Mouse (Mus musculus): ENCODE measurements around the gene Ets2. TPM values are rescaled to one million over a fixed set of nuclear protein-coding genes. Genes with fewer than 3 reads are reported as not detected.

Gene Ets2
- polyA plus RNA-seq, 1 experiment from 2014 or later: 47.9 TPM

- H3K4me2 ChIP-seq (replicated peaks): no peak overlapping the region
- H3K27me3 ChIP-seq: no peaks in the 10 kb centered on the region
- H3K9me3 ChIP-seq (replicated peaks): no peaks in the 10 kb centered on the region; the same call in 1 of the 2 replicates
- H3K9ac ChIP-seq: no peak overlapping the region
- no peak for ATAC-seq (ENCODE audit: low FRiP score)
- no peak overlapping the region for H3K4me3 ChIP-seq
- H3K27ac ChIP-seq: no peak overlapping the region
- 94% methylated on average over 6 of the region's 6 CpGs for WGBS
- no peaks in the 10 kb centered on the region for H3K4me1 ChIP-seq
- peaks cover 80% of the 10 kb centered on the region for H3K36me3 ChIP-seq
These were observed 15.8 kb downstream of the Ets2 start for GRCm38 (mm10) chr16:95717631-95718030.

- H3K9ac ChIP-seq: no peak overlapping the region
- no peaks in the 10 kb centered on the region for H3K4me1 ChIP-seq
- no peak for ATAC-seq (ENCODE audit: low FRiP score)
- H3K9me3 ChIP-seq (replicated peaks): peaks cover under 1% of the 10 kb centered on the region; the same call in 1 of the 2 replicates
- H3K36me3 ChIP-seq: peaks cover 80% of the 10 kb centered on the region
- 97% methylated on average over 4 of the region's 4 CpGs for WGBS
- H3K27ac ChIP-seq: no peak overlapping the region
- no peak overlapping the region for H3K4me3 ChIP-seq
- H3K27me3 ChIP-seq: no peaks in the 10 kb centered on the region
- H3K4me2 ChIP-seq (replicated peaks): no peak overlapping the region
These were observed 16.2 kb downstream of the Ets2 start for GRCm38 (mm10) chr16:95718119-95718518.

GRCm38 (mm10) chr16:95720532-95720931 is 18.7 kb downstream of the Ets2 start:
- Histone ChIP-seq H3K4me2 (replicated peaks) (no peak overlapping the region), H3K9ac (no peak overlapping the region), H3K27ac (no peak overlapping the region), H3K4me1 (no peaks in the 10 kb centered on the region), H3K4me3 (no peak overlapping the region), H3K36me3 (peaks cover 60% of the 10 kb centered on the region), H3K27me3 (no peaks in the 10 kb centered on the region), H3K9me3 (replicated peaks) (peaks cover 2% of the 10 kb centered on the region; the same call in 1 of the 2 replicates)
- ATAC-seq (ENCODE audit: low FRiP score): no peak
- 91% methylated on average over 8 of the region's 8 CpGs for WGBS

GRCm38 (mm10) chr16:95724251-95724650 is 22.4 kb downstream of the Ets2 start:
- Histone ChIP-seq H3K9ac (no peak overlapping the region), H3K4me1 (no peaks in the 10 kb centered on the region), H3K27me3 (no peaks in the 10 kb centered on the region), H3K9me3 (replicated peaks) (peaks cover 2% of the 10 kb centered on the region; the same call in 1 of the 2 replicates), H3K4me3 (no peak overlapping the region), H3K4me2 (replicated peaks) (no peak overlapping the region), H3K27ac (no peak overlapping the region), H3K36me3 (peaks cover 23% of the 10 kb centered on the region)
- 92% methylated on average over 2 of the region's 2 CpGs for whole genome bisulfite sequencing
- ATAC-seq (ENCODE audit: low FRiP score): no peak

GRCm38 (mm10) chr16:95724776-95725175 is 22.9 kb downstream of the Ets2 start:
- 87% methylated on average over 5 of the region's 5 CpGs for WGBS
- H3K4me2 ChIP-seq (replicated peaks): no peak overlapping the region
- ATAC-seq (ENCODE audit: low FRiP score): no peak
- no peak overlapping the region for H3K4me3 ChIP-seq
- no peaks in the 10 kb centered on the region for H3K27me3 ChIP-seq
- H3K27ac ChIP-seq: no peak overlapping the region
- no peak overlapping the region for H3K9ac ChIP-seq
- H3K4me1 ChIP-seq: no peaks in the 10 kb centered on the region
- H3K36me3 ChIP-seq: peaks cover 18% of the 10 kb centered on the region
- peaks cover 2% of the 10 kb centered on the region; the same call in 1 of the 2 replicates for H3K9me3 ChIP-seq (replicated peaks)

GRCm38 (mm10) chr16:95726802-95727201 is 24.9 kb downstream of the Ets2 start:
- Histone ChIP-seq H3K36me3 (no peaks in the 10 kb centered on the region), H3K9ac (no peak overlapping the region), H3K27ac (no peak overlapping the region), H3K4me1 (no peaks in the 10 kb centered on the region), H3K4me3 (no peak overlapping the region), H3K27me3 (no peaks in the 10 kb centered on the region), H3K4me2 (replicated peaks) (no peak overlapping the region), H3K9me3 (replicated peaks) (0 out of 2 replicates have a peak, but pooled peaks cover 2% of the 10 kb centered on the region)
- ATAC-seq (ENCODE audit: low FRiP score): no peak
- 88% methylated on average over 4 of the region's 4 CpGs for WGBS

- Histone ChIP-seq H3K9ac (no peak overlapping the region), H3K27ac (no peak overlapping the region), H3K4me2 (replicated peaks) (no peak overlapping the region)
These were observed 26.9 kb downstream of the Ets2 start for GRCm38 (mm10) chr16:95728453-95729435.

GRCm38 (mm10) chr16:95729775-95730174 is 27.9 kb downstream of the Ets2 start:
- Histone ChIP-seq H3K9me3 (replicated peaks) (no peaks in the 10 kb centered on the region), H3K4me2 (replicated peaks) (no peak overlapping the region), H3K9ac (no peak overlapping the region), H3K36me3 (no peaks in the 10 kb centered on the region), H3K4me1 (no peaks in the 10 kb centered on the region), H3K4me3 (no peak overlapping the region), H3K27ac (no peak overlapping the region), H3K27me3 (no peaks in the 10 kb centered on the region)
- WGBS: 64% methylated on average over 6 of the region's 6 CpGs
- ATAC-seq (ENCODE audit: low FRiP score): no peak

More at GRCm38 (mm10) chr16:95728453-95729435, 26.9 kb downstream of the Ets2 start:
- Histone ChIP-seq H3K36me3 (no peaks in the 10 kb centered on the region), H3K9me3 (replicated peaks) (no peaks in the 10 kb centered on the region), H3K4me1 (no peaks in the 10 kb centered on the region), H3K27me3 (no peaks in the 10 kb centered on the region), H3K4me3 (no peak overlapping the region)
- ATAC-seq (ENCODE audit: low FRiP score): no peak
- WGBS: 77% methylated on average over 10 of the region's 10 CpGs

GRCm38 (mm10) chr16:95734785-95735184 is 32.9 kb downstream of the Ets2 start:
- H3K9me3 ChIP-seq (replicated peaks): no peaks in the 10 kb centered on the region
- WGBS: 83% methylated on average over 2 of the region's 2 CpGs
- no peak overlapping the region for H3K4me2 ChIP-seq (replicated peaks)
- H3K4me1 ChIP-seq: 0 out of 2 replicates have a peak, but pooled peaks cover 2% of the 10 kb centered on the region
- ATAC-seq (ENCODE audit: low FRiP score): no peak
- H3K4me3 ChIP-seq: no peak overlapping the region
- H3K27ac ChIP-seq: no peak overlapping the region
- no peaks in the 10 kb centered on the region for H3K27me3 ChIP-seq
- H3K36me3 ChIP-seq: no peaks in the 10 kb centered on the region
- no peak overlapping the region for H3K9ac ChIP-seq

- Histone ChIP-seq H3K27ac (no peak overlapping the region), H3K4me2 (replicated peaks) (no peak overlapping the region), H3K9ac (no peak overlapping the region), H3K27me3 (no peaks in the 10 kb centered on the region), H3K4me1 (0 out of 2 replicates have a peak, but pooled peaks cover 2% of the 10 kb centered on the region), H3K9me3 (replicated peaks) (no peaks in the 10 kb centered on the region), H3K36me3 (no peaks in the 10 kb centered on the region), H3K4me3 (no peak overlapping the region)
- no peak for ATAC-seq (ENCODE audit: low FRiP score)
These were observed 34.2 kb downstream of the Ets2 start for GRCm38 (mm10) chr16:95736059-95736458.

- H3K9ac ChIP-seq: no peak overlapping the region
- no peaks in the 10 kb centered on the region for H3K27me3 ChIP-seq
- no peak for ATAC-seq (ENCODE audit: low FRiP score)
- no peak overlapping the region for H3K4me2 ChIP-seq (replicated peaks)
- no peak overlapping the region for H3K4me3 ChIP-seq
- H3K36me3 ChIP-seq: no peaks in the 10 kb centered on the region
- WGBS: 84% methylated on average over 6 of the region's 6 CpGs
- 0 out of 2 replicates have a peak, but pooled peaks cover 2% of the 10 kb centered on the region for H3K4me1 ChIP-seq
- no peaks in the 10 kb centered on the region for H3K9me3 ChIP-seq (replicated peaks)
- no peak overlapping the region for H3K27ac ChIP-seq
These were observed 34.6 kb downstream of the Ets2 start for GRCm38 (mm10) chr16:95736470-95736869.

GRCm38 (mm10) chr16:95739522-95739921 is 37.6 kb downstream of the Ets2 start:
- Histone ChIP-seq H3K9ac (no peak overlapping the region), H3K4me2 (replicated peaks) (no peak overlapping the region), H3K4me1 (0 out of 2 replicates have a peak, but pooled peaks cover 2% of the 10 kb centered on the region), H3K9me3 (replicated peaks) (no peaks in the 10 kb centered on the region), H3K27ac (no peak overlapping the region), H3K4me3 (no peak overlapping the region), H3K36me3 (no peaks in the 10 kb centered on the region), H3K27me3 (no peaks in the 10 kb centered on the region)
- no peak for ATAC-seq (ENCODE audit: low FRiP score)
- 52% methylated on average over 6 of the region's 6 CpGs for WGBS

Measured in hindbrain, embryonic 12.5 days (tissue).